Mouse (Mus musculus): ENCODE results near the gene Nebl.

GRCm38 (mm10) chr2:17597932-17598331 is 133.3 kb downstream of the Nebl start:
- TF ChIP-seq POLR2A (IDR thresholded peaks at IDR 0.05; ENCODE audit: control insufficient read depth in 1 of 2, insufficient read depth in 1 of 2, low read depth in 1 of 2, low read length in 2 of 2, poor library complexity in 1 of 2) (no peak), USF2 (IDR thresholded peaks at IDR 0.05; ENCODE audit: borderline replicate concordance in 1 of 2, insufficient read depth in 1 of 2, low read depth in 1 of 2, low read length in 2 of 2) (no peak), CTCF (IDR thresholded peaks at IDR 0.05 in 2 of 3, conservative IDR thresholded peaks at IDR 0.05 in 1 of 3; ENCODE audit: control insufficient read depth in 1 of 3, insufficient read depth in 1 of 3, low read depth in 2 of 3, low read length in 3 of 3, poor library complexity in 1 of 3, severe bottlenecking in 1 of 3) (no peak), HCFC1 (IDR thresholded peaks at IDR 0.05; ENCODE audit: low read depth, low read length) (no peak), JUND (IDR thresholded peaks at IDR 0.05; ENCODE audit: low read depth, low read length) (no peak), KAT2A (conservative IDR thresholded peaks at IDR 0.05; ENCODE audit: low read depth, low read length) (no peak), CHD1 (IDR thresholded peaks at IDR 0.05; ENCODE audit: low read depth, low read length) (no peak), ZC3H11A (IDR thresholded peaks at IDR 0.05; ENCODE audit: low read depth, low read length) (no peak)
